In the genomic region with DNA sequence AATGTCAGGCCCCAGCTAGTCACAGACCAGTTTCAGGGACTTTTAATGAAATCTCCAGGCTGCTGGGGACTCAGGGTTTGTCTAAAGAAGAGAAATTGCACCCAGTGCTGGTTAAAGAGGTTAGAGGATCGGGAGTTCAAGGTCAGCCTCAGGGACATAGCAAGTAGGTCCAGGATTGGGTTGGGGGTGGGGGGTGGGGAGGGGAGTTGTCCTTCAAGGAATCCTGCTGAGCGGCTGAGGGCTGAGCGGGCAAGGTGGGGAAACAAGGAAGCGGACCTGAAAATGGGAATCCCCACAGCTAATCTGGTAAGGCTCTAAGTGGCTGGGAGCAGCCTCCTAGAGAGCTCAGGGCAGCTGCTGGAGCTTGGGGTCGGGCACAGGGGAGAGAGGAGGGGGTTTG, we compare ENCODE assay signal across 11 mouse cellular contexts. TPM values are rescaled to one million over a fixed set of nuclear protein-coding genes. Genes with fewer than 3 reads are reported as not detected.
"Had no signal": no experiment of that assay in that cellular context is flagged by ENCODE, and none has a peak within 500 bp of the region (broad histone marks: within the 10 kb centered on the region; RNA-seq: fewer than 3 reads in every experiment).

No protein-coding gene starts in this region.

- H3K4me3 ChIP-seq: limb, embryonic 15.5 days; liver, embryonic 12.5 days had no signal

- H3K36me3 ChIP-seq: limb, embryonic 15.5 days; liver, embryonic 12.5 days had no signal

- ATAC-seq: intestine, postnatal 0 days; liver, embryonic 12.5 days; midbrain, embryonic 16.5 days had no signal

- H3K4me1 ChIP-seq: liver, embryonic 12.5 days had no signal

- H3K9ac ChIP-seq: limb, embryonic 15.5 days; liver, embryonic 12.5 days; lung, embryonic 14.5 days had no signal

- H3K4me2 ChIP-seq: limb, embryonic 15.5 days; liver, embryonic 12.5 days; lung, embryonic 14.5 days had no signal

- H3K9me3 ChIP-seq: limb, embryonic 15.5 days; liver, embryonic 12.5 days had no signal

- H3K27ac ChIP-seq: limb, embryonic 15.5 days; liver, embryonic 12.5 days had no signal

- DNase-seq: kidney, adult 8-10 months; kidney, postnatal 25 days; lung, embryonic 14.5 days; lung, postnatal 14 days; right cerebral cortex, postnatal 25 days; thymus, postnatal 14 days had no signal

RNA-seq across cellular contexts. Expression of a gene that starts 20.9 kb away (rescaled TPM):
- total RNA-seq: megakaryocyte-erythroid progenitor cell, adult 5-6 weeks had no signal
